Mouse (Mus musculus) spleen, postnatal 0 days (tissue): ENCODE data around the gene Tsacc. TPM values are rescaled to one million over a fixed set of nuclear protein-coding genes. Genes with fewer than 3 reads are reported as not detected.

Source experiments
- polyA plus RNA-seq: library from polyadenylated mRNA; unstranded; fragments of >200 nt; fragmentation: Nextera tagmentation; extraction: Ambion mirVana; gene quantifications from 2 replicates; pipeline ENCODE4 v1.2.1, GENCODE M21; 2015

Tsacc gene
- 6.8 and 8.8 TPM in 2 replicates for polyA plus RNA-seq

DNA sequence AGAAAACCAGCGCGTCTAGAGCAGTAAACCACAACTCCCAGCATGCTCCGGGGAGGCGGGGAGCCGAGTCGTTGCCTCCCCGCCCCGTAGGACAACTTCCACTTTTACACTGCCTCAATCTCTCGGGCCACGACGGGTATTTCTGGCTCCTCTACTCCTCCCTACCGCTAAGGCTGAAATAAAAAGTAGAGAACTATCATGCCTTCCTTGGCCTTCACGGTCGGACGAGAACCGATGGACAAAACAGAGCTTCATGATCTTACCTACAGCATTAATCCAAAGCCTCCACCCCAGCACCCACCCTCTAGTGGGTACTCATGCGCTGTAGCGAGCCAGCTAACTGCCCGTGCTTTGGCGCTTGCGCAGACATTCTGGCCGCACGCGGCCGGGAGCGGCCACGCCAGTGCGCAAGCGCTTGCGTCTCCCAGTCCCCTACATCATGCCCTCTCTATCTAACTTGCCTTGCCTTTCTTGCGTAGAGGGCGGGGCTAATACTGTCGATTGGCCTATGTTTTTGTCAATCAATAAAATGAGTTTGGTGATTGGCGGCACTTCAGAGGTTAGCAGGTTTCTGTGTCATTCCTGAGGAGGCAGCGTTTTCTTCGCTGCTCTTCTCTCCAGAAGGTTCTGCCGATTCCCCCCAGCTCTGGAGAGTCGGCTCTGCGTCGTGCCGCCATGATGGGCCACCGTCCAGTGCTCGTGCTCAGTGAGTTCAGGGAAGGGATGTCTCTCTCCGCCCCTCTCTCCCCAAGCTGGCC lies at the start of gene Tsacc, which contains the start of gene Cct3:
Tsacc (minus strand) TSS at position 439 of the 758 bp plus-strand sequence.
Cct3 (plus strand) TSS at position 556 of the 758 bp plus-strand sequence.

DNA sequence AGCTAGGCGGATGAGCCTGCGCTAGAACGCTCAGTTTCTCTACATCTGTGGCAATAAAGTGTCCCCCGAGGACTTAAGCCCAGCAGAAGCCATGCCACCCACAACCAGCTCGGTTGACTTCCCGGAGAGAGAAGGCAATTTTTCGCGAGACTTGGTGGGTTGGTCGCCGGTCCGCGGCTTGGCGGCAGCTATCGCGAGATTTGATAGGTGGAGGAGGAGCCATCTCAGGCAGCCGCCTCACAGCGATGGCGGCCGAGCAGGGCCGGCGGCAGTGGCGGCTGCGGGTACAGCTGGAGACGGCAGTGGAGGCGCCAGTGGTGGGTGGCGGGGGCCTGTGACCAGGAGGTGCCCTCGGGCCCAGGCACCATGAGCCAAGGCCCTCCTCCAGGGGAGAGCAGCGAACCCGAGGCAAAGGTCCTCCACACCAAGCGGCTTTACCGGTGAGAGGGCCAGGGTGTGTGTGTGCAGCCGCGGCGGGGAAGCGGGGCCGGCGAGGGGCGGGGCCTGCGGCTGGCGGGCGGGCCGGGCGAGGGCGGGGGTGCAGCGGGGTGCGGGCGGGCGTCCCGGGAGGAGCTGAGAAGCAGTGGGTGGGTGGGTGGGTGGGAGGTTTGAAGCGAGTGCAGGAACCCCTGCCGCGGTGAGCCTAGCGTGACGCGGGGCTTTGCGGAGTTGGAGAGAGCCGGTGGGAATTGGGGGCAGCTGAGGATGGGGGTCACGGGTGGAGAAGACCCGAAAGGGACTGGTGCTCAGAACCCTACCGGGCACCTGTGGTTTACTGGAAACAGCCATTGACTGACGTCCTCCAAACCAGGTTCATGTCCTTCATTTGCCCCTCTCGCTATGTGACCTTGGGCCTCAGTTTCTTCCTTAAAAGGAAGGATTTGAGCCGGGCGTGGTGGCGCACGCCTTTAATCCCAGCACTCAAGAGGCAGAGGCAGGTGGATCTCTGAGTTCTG lies 39.5 kb upstream of the Tsacc start, which contains the start of the genes Tmem79 and Smg5:
Tmem79 (minus strand) TSS at position 91 of the 956 bp plus-strand sequence.
Smg5 (plus strand) TSS at position 203 of the 956 bp plus-strand sequence.

DNA sequence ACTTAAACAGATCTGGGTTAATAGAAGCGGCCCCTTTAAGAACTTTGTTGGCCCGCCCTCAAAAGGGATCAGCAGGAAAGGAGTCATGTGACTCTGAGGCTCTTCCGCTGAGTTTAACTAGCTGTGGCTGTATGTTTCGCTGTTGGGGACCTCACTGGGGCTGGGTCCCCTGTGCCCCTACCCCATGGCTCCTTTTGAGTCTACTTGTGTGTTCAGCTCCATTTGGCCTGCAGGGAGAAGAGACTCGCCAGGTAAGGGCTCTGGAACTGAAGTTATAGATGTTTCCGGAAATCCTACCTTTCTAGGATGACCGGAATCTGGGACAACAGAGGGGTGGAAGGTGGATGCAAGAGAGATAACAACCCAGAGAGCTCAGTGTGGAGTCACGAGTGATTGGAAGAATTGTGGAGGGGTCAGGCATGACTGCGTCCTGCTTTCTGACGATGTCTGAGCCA lies 28.2 kb upstream of the Tsacc start, which contains the start of gene Glmp:
Glmp (plus strand) TSS at position 73 of the 455 bp plus-strand sequence.

DNA sequence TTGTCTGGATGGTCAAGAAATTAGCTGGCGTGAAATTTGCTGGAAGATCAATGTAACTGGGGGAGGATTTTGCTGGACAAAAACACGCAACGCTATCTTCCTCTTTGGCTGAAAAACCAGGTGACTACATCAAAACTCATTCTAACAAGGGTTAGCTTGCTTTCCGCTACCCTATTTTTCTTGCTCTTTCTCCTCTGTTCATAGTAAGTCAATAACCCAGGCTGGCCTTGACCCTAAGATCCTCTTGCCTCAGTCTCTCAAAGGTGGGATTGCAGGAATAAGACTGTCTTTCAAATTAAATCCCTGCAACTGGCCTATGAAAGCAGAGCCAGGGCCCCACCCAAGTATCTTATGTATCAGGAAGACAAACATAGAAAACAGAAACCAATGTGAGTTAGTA lies 9.7 kb downstream of the Tsacc start, which contains the start of gene Gm38392:
Gm38392 (minus strand) TSS at position 101 of the 400 bp plus-strand sequence.

DNA sequence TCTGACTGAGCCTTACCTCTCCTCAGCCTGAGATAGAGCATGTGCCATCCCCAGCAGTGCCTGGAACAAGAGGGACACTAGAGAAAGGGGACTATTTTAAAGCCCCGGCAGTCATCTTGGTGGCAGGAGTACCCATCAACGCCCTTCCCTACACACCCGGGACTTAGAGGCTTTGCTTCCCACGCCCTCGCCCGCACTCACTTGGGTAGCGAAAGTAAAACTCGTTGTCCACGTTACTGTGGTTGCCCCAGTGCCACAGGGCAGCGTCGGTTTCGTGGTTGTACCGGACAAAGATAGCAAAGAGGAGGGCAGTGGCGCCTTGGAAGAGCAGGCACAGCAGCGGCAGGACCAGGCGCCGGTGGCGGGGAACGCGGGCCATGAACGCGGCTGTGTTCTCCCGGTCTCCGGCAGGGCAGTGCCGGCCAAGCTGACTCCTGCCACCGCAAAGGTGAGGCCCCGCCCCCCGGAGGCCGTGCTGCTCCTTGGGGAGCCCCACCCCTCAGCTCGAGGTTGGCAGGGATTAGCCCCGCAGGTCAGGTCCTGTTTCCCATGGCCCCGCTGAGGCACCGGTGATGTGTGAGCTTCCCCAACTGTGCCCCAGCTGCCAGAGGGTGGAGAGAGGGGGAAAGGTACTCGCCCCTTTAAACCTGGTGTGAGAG lies 42.4 kb downstream of the Tsacc start, which contains the start of gene Rhbg:
Rhbg (minus strand) TSS at position 442 of the 659 bp plus-strand sequence.

Other genes with a start within 250 kb of the Tsacc start
- 54.5 and 63.5 TPM in 2 replicates for gene Naxe, start 238.5 kb downstream of the Tsacc start, polyA plus RNA-seq
- not detected in 2 replicates for gene Ttc24, start 218.7 kb downstream of the Tsacc start, polyA plus RNA-seq
- 8.6 and 9.2 TPM in 2 replicates for gene Iqgap3, start 215.0 kb downstream of the Tsacc start, polyA plus RNA-seq
- 11.0 and 13.3 TPM in 2 replicates for gene Mef2d, start 154.6 kb downstream of the Tsacc start, polyA plus RNA-seq
- gene Rhbg, start 42.3 kb downstream of the Tsacc start, polyA plus RNA-seq: 0.12 TPM in 1 of 2 replicates, not detected in the other
- 0.11 TPM in 1 of 2 replicates, not detected in the other for gene Gm38392, start 9.8 kb downstream of the Tsacc start, polyA plus RNA-seq
- gene Cct3, start 117 bp upstream of the Tsacc start, polyA plus RNA-seq: 250 and 259 TPM in 2 replicates
- gene Glmp, start 28.0 kb upstream of the Tsacc start, polyA plus RNA-seq: 110 and 123 TPM in 2 replicates
- gene Tmem79, start 39.1 kb upstream of the Tsacc start, polyA plus RNA-seq: 1.7 and 2.1 TPM in 2 replicates
- 23.4 and 27.3 TPM in 2 replicates for gene Smg5, start 39.3 kb upstream of the Tsacc start, polyA plus RNA-seq
- gene Paqr6, start 67.6 kb upstream of the Tsacc start, polyA plus RNA-seq: 9.5 and 10.4 TPM in 2 replicates
- not detected in 2 replicates for gene Bglap3, start 75.7 kb upstream of the Tsacc start, polyA plus RNA-seq
- not detected in 2 replicates for gene Bglap2, start 81.7 kb upstream of the Tsacc start, polyA plus RNA-seq
- gene Bglap, start 87.5 kb upstream of the Tsacc start, polyA plus RNA-seq: 0.50 and 0.57 TPM in 2 replicates
- 130 and 143 TPM in 2 replicates for gene Pmf1, start 113.3 kb upstream of the Tsacc start, polyA plus RNA-seq
- 11.0 and 12.1 TPM in 2 replicates for gene Slc25a44, start 128.1 kb upstream of the Tsacc start, polyA plus RNA-seq
- 15.6 and 16.4 TPM in 2 replicates for gene Sema4a, start 164.2 kb upstream of the Tsacc start, polyA plus RNA-seq
- gene Lmna, start 213.0 kb upstream of the Tsacc start, polyA plus RNA-seq: 161 and 176 TPM in 2 replicates
- gene Mex3a, start 235.4 kb upstream of the Tsacc start, polyA plus RNA-seq: 2.4 and 3.2 TPM in 2 replicates